Mouse (Mus musculus) kidney, adult 2 months (tissue): ENCODE results near the gene Cep97. TPM values are rescaled to one million over a fixed set of nuclear protein-coding genes. Genes with fewer than 3 reads are reported as not detected.

Experiments used
- DNase-seq: peaks from one replicate; pipeline ENCODE4 v3.0.0; 2021
- H3K27ac ChIP-seq: fragments of 200-500 bp; 2 replicates; pipeline ENCODE4 v1.5.1; 2012; ENCODE audit warnings: low read depth, low read length, control low read depth, inconsistent platforms; ENCODE audit not compliant: insufficient read depth
- H3K27me3 ChIP-seq: fragments of 200-500 bp; replicated peaks from 2 replicates; pipeline ENCODE4 v1.6.1; 2012; ENCODE audit warnings: mild to moderate bottlenecking, moderate library complexity, low read length, inconsistent platforms; ENCODE audit not compliant: control insufficient read depth, insufficient read depth
- H3K36me3 ChIP-seq: fragments of 200-500 bp; 2 replicates; pipeline ENCODE4 v1.6.1; 2012; ENCODE audit warnings: mild to moderate bottlenecking, moderate library complexity, low read length, inconsistent platforms; ENCODE audit not compliant: control insufficient read depth, insufficient read depth
- H3K4me1 ChIP-seq: fragments of 200-500 bp; 2 replicates; pipeline ENCODE4 v1.6.1; 2011; ENCODE audit warnings: low read length; ENCODE audit not compliant: control insufficient read depth, insufficient read depth
- H3K4me3 ChIP-seq: fragments of 200-500 bp; 2 replicates; pipeline ENCODE4 v1.5.1; 2011; ENCODE audit warnings: mild to moderate bottlenecking, low read depth, low read length, control low read depth; ENCODE audit not compliant: insufficient read depth
- CTCF ChIP-seq: fragments of 200-500 bp; conservative IDR thresholded peaks from 2 replicates; pipeline ENCODE4 v1.5.1; 2011; ENCODE audit warnings: low read depth, mild to moderate bottlenecking, control low read depth, low read length, moderate library complexity, mixed read lengths; ENCODE audit not compliant: insufficient read depth, insufficient read length
- POLR2A ChIP-seq: fragments of 200-500 bp; IDR thresholded peaks from one replicate; pipeline ENCODE4 v1.6.1; 2011; ENCODE audit warnings: low read depth, low read length, control low read depth
- WGBS: fragments of 180-500 bp; shearing (Covaris S2); methylation state at CpG from one replicate; pipeline ENCODE4 v1.1.7; 2018; 5-methylcytosine and 5-hydroxymethylcytosine counted together
- polyA plus RNA-seq: library from polyadenylated mRNA; depleted of rRNA; stranded (reverse); fragments of >200 nt; gene quantifications from 2 replicates; pipeline ENCODE4 v1.2.3, GENCODE M21; 2012

Gene Cep97
- polyA plus RNA-seq, 1 experiment: 2.5 TPM

DNA sequence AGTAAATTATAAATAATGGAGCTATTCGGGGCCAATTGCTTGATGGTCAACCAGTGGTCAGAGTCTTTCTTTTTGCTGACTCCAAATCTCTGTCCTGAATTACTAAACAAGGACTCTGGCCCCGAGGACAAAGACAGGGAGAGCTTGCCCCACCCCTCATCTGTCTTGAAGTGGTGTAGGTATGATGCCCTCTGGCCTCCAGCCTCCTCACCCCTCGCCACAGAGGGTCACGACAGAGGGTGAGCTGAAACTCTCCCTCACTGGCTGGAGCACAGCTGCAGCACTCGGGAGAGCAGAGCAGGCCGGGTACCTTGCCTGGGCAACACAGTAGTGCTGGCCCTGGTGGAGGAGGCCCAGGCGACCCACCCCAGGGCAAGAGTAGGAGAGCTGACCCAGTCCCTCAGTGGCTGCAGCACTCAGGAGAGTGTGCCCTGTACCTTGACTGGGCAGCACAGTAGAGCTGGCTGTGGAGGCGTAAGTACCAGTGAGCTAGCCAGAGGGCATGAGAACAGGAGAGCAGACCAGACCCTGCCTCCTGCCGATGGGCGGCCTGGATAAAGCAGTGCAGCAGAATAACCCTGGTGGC lies 24.4 kb downstream of the Cep97 start:
- Histone ChIP-seq H3K36me3 (no peaks in the 10 kb centered on the region), H3K27me3 (no peaks in the 10 kb centered on the region), H3K27ac (peak overlapping the region; percentile 71), H3K4me1 (no peaks in the 10 kb centered on the region), H3K4me3 (no peak overlapping the region)
- no peak for TF ChIP-seq CTCF
- no peak for TF ChIP-seq POLR2A
- peak; percentile 91 for DNase-seq
- 63% methylated on average over 10 of the region's 10 CpGs for WGBS

DNA sequence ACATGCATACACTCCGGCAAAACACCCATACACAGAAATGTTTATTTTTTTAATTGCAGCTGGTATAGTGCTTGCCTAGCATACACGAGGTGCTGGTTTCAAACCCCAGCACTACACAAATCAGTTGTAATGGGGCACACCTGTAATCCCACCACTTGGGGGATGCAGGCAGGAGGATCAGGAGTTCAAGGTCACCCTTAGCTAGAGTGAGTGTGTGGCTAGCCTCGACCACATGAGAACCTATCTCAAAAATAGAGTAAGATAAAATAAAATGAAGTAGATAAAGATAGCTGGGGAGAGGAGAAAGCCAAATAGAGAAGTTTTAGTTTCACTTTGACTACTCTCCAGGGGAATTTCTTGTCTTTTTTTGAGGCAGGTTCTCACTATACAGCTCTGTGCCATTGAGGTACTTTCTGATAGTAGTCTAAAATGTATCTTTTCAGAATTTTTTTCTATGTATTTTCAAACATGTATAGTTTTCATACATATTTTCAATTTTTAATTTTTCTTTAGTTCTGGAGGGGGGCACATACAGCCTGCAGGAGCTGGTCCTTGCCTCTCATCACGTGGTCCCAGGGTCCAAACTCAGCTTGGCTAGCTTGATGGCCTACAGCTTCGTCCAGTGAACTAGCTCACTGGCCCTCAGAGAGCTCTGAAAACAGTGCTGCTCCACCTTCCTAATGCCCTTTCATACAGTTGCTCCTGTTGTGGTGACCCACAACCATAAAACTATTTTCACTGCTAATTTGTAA lies 27.6 kb downstream of the Cep97 start:
- H3K4me3 ChIP-seq: no peak overlapping the region
- no peak for TF ChIP-seq POLR2A
- no peak for TF ChIP-seq CTCF
- no peaks in the 10 kb centered on the region for H3K27me3 ChIP-seq
- peaks cover 4% of the 10 kb centered on the region; the same call in 1 of the 2 replicates for H3K4me1 ChIP-seq
- WGBS: 89% methylated on average over 5 of the region's 5 CpGs
- no peaks in the 10 kb centered on the region; the same call in 1 of the 2 replicates for H3K36me3 ChIP-seq
- DNase-seq: no peak
- no peak overlapping the region for H3K27ac ChIP-seq

DNA sequence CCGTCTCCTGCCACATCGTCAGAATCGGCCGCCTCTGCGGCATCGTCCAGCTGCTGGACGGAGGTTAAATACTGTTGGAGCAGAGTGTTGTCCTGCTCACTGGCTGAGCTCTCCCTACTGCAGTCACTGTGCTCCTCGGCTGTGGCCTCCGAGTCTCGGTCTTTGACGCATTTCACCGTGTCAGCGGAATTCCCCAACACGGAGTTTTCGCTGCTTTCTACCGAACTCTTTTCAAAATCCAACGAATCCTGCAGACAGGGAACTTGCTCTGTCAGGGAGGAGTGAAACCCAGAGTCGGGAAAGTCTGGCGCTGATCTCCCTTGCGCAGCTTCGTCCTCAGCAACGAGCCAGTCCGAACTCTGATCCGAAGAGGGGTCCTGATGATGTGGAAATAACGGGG lies 29.3 kb downstream of the Cep97 start:
- H3K27ac ChIP-seq: no peak overlapping the region
- no peak for TF ChIP-seq CTCF
- TF ChIP-seq POLR2A: no peak
- 88% methylated on average over 25 of the region's 25 CpGs for WGBS

DNA sequence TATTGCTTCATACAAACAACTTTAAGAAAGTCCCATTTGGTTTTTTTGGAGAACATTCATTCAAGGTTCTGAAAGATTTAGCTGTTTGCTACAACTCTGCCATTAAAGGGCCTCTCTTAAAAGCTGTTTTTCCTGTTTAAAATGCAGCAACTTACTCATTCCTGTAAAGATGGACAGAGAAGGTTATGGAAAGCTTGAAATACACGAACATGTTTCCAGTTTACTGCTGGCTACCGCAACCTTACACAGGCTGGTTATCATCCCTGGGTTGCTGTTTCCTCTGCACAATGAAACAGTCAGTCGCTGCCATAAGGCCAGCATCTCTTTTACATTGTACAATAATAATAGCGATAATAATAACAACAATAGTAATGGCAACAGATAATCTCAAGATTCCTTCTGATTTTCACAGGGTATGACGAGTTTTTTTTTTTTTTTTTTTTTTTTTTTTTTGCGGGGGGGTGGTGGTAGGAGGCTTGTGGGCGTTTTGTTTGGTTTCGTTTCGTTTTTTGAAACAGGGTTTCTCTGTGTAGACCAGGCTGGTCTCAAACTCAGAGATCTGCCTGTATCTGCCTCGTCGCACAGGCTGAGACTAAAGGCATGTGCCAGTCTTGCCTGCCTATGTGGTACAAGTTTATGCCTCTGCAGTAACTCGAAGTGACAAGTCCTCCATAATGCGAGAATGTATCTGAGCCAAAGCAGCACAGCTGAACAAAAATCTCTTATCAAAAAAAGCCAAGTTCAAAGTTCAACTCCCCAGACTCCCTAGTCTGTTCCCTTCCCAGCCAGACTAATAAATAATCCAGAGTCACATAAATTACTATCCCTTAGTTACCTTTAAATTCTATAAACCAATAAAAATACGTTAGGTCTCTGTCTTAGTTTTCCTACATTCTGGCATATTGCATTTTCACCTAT lies 32.6 kb downstream of the Cep97 start:
- no peak for DNase-seq
- H3K4me1 ChIP-seq: peaks cover 4% of the 10 kb centered on the region; the same call in 1 of the 2 replicates
- H3K36me3 ChIP-seq: no peaks in the 10 kb centered on the region; the same call in 1 of the 2 replicates
- H3K27ac ChIP-seq: no peak overlapping the region
- H3K27me3 ChIP-seq: no peaks in the 10 kb centered on the region
- 64% methylated on average over 14 of the region's 14 CpGs for WGBS
- H3K4me3 ChIP-seq: no peak overlapping the region
- TF ChIP-seq CTCF (no peak), POLR2A (no peak)

More for the DNA sequence above, 29.3 kb downstream of the Cep97 start:
- DNase-seq: no peak
- no peaks in the 10 kb centered on the region; the same call in 1 of the 2 replicates for H3K36me3 ChIP-seq
- no peak overlapping the region for H3K4me3 ChIP-seq
- peaks cover 4% of the 10 kb centered on the region; the same call in 1 of the 2 replicates for H3K4me1 ChIP-seq
- H3K27me3 ChIP-seq: no peaks in the 10 kb centered on the region

DNA sequence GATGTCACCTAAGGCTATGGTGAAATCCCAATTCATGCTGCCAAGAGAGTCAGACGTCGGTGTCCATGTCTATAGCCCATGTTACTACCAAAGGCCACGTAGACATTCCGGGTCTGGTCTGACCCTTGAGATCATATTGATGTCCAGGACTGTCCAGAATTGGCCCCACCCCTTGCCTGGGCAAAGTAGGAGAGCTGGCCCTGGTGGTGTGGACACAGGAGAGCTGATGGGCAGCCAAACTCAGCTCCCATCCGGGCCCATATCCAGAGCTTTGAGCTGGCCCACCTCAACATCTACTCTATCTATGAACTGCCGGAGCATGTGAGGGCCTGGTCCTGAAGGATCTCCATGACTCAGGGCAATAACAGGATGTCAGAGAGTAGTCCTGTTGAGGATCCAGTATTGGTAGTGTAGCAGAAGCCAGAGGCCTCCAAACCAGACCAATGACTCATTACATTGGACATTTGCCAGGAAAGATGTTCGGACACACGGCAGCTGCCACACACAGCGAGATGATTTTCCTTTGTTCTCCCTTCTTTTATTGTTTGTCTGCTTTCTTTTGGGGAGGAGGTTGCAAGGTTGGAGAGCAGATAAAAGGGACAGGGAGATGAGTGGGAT lies 36.2 kb downstream of the Cep97 start:
- no peak overlapping the region for H3K4me3 ChIP-seq
- H3K27ac ChIP-seq: no peak overlapping the region
- no peak for TF ChIP-seq POLR2A
- no peak for TF ChIP-seq CTCF
- no peaks in the 10 kb centered on the region for H3K27me3 ChIP-seq
- peaks cover 7% of the 10 kb centered on the region; the same call in 1 of the 2 replicates for H3K4me1 ChIP-seq
- H3K36me3 ChIP-seq: no peaks in the 10 kb centered on the region
- 72% methylated on average over 9 of the region's 9 CpGs for WGBS
- no peak for DNase-seq

DNA sequence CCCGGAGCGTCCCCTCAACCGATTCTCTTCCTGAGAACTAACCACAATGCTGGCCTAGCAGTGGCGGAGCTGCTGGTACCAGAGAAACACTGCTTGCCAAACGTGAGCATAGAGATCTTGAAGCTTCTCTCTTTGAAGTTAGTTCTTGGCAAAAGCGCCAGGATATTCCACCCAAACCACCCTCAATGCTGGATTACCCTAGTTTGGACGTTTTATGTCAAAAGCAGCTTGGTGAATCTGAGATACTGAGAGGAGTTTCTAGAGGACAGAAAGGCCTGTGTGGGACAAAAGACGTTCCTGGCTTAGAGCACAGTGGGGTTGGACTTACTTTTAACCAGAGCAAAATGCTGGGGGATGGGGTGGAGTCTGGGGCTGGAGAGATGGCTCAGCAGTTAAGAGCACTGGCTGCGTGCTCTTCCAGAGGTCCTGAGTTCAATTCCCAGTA lies 39.0 kb downstream of the Cep97 start:
- peak; percentile 42 for DNase-seq
- Histone ChIP-seq H3K27ac (peak overlapping the region; percentile 17), H3K4me3 (peak overlapping the region; percentile 59), H3K4me1 (peaks cover 11% of the 10 kb centered on the region; the same call in 1 of the 2 replicates), H3K27me3 (no peaks in the 10 kb centered on the region), H3K36me3 (no peaks in the 10 kb centered on the region)
- 6% methylated on average over 9 of the region's 9 CpGs for WGBS
- TF ChIP-seq CTCF: no peak
- TF ChIP-seq POLR2A: no peak
